Mouse (Mus musculus) heart, adult 2 months (tissue): ENCODE data around the gene Tesc.

Source experiments
- CTCF ChIP-seq: fragments of 200-600 bp; IDR thresholded peaks from 2 replicates; pipeline ENCODE4 v1.8.1; 2022; ENCODE audit warnings: antibody characterized with exemption, mild to moderate bottlenecking, moderate library complexity
- EP300 ChIP-seq: fragments of 200-500 bp; IDR thresholded peaks from 2 replicates; pipeline ENCODE4 v1.6.1; 2011; ENCODE audit warnings: low read depth, low read length, control low read depth; ENCODE audit not compliant: insufficient read depth
- POLR2A ChIP-seq: fragments of 200-500 bp; IDR thresholded peaks from 2 replicates; pipeline ENCODE4 v1.6.1; 2011; ENCODE audit warnings: mild to moderate bottlenecking, low read depth, low read length, control low read depth; ENCODE audit not compliant: insufficient read depth

- TF ChIP-seq POLR2A (no peak), EP300 (no peak), CTCF (peak; percentile 88)
Observed at GRCm38 (mm10) chr5:118004619-118005018, 22.9 kb upstream of the Tesc start.
